Mouse (Mus musculus): Measurements from ENCODE around the gene Dpagt1. TPM values are rescaled to one million over a fixed set of nuclear protein-coding genes. Genes with fewer than 3 reads are reported as not detected.

Dpagt1 gene
- polyA plus RNA-seq, 1 experiment from 2014 or later: 38.2 TPM

DNA sequence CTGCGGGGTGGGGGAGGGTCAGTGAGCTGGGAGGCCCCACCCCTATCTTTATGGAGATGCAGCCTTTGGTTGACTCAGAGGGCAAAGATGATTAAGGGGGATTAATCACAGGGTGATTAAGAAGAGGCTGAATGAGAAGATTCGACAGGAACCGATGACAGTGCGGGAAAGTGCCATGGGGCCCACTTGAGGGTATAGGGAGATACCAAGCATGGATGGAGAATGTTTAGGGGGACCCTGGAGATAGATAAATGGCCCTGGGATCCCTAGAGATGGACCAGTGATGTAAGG is 11.6 kb upstream of the Dpagt1 start:
- 62% methylated on average over 4 of the region's 4 CpGs for WGBS
- ATAC-seq (no peak), DNase-seq (ENCODE audit: low spot score) (no peak)
- Histone ChIP-seq H3K27ac (ENCODE audit: low read depth, low read length) (no peak overlapping the region), H3K4me3 (ENCODE audit: low read depth, low read length) (no peak overlapping the region), H3K9ac (ENCODE audit: low read length) (no peak overlapping the region), H3K9me3 (replicated peaks; ENCODE audit: control insufficient read depth, low read length) (no peaks in the 10 kb centered on the region), H3K27me3 (replicated peaks; ENCODE audit: control insufficient read depth, insufficient read depth, low read length) (no peaks in the 10 kb centered on the region), H3K4me1 (ENCODE audit: control insufficient read depth, insufficient read depth, low read length) (peaks cover 15% of the 10 kb centered on the region), H3K36me3 (ENCODE audit: control insufficient read depth, insufficient read depth, low read length) (peaks cover 59% of the 10 kb centered on the region), H3K4me2 (ENCODE audit: low read length) (no peak overlapping the region)

DNA sequence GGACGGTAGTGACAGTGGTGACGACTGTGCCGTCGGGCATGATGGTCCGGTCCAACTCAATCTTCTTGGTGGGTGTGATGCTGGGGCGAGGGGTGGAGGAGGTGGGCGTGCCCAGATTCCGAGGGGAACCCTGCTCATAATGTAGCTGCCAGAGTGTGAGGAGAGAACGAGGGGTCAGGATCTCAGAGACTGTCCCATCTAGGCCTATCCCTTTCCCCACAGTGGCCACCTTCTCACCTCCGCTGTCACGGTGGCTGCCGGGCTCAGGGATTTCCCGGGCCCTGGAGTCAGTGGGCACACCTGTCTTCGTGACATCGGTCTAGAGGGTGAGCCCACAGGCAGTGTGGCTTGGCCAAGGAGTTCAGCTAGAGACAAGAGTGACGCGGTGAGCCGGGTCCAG is 10.9 kb upstream of the Dpagt1 start:
- 95% methylated on average over 18 of the region's 18 CpGs for WGBS
- no peak overlapping the region for H3K4me2 ChIP-seq (ENCODE audit: low read length)
- no peaks in the 10 kb centered on the region for H3K27me3 ChIP-seq (replicated peaks; ENCODE audit: control insufficient read depth, insufficient read depth, low read length)
- ATAC-seq: no peak
- H3K36me3 ChIP-seq (ENCODE audit: control insufficient read depth, insufficient read depth, low read length): peaks cover 54% of the 10 kb centered on the region
- H3K9me3 ChIP-seq (replicated peaks; ENCODE audit: control insufficient read depth, low read length): no peaks in the 10 kb centered on the region
- H3K27ac ChIP-seq (ENCODE audit: low read depth, low read length): no peak overlapping the region
- peaks cover 17% of the 10 kb centered on the region for H3K4me1 ChIP-seq (ENCODE audit: control insufficient read depth, insufficient read depth, low read length)
- no peak for DNase-seq (ENCODE audit: low spot score)
- H3K9ac ChIP-seq (ENCODE audit: low read length): no peak overlapping the region
- no peak overlapping the region for H3K4me3 ChIP-seq (ENCODE audit: low read depth, low read length)

DNA sequence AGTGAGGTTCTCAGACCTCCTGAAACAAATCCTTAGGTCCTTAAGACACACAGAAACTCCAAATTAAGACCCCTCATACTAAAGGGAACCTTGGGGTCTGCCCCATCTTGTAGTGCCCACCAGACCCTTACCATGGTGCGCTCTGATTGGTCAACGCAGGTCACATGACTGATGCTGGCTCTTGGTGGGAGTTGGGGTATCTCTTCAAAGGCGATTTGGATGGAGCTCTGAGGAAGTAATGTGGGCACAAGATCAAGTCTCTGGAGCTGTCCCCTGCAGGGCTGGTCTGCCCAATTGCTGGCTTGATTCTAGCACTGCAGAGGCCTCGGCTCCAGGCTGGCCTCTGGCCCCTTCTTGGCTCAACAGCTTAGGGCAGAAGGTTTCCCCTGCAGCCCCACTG is 8.4 kb upstream of the Dpagt1 start:
- no peak for DNase-seq (ENCODE audit: low spot score)
- no peak overlapping the region for H3K9ac ChIP-seq (ENCODE audit: low read length)
- H3K4me2 ChIP-seq (ENCODE audit: low read length): no peak overlapping the region
- no peak overlapping the region for H3K27ac ChIP-seq (ENCODE audit: low read depth, low read length)
- no peak overlapping the region for H3K4me3 ChIP-seq (ENCODE audit: low read depth, low read length)
- no peaks in the 10 kb centered on the region for H3K9me3 ChIP-seq (replicated peaks; ENCODE audit: control insufficient read depth, low read length)
- 74% methylated on average over 4 of the region's 4 CpGs for WGBS
- peaks cover 45% of the 10 kb centered on the region for H3K36me3 ChIP-seq (ENCODE audit: control insufficient read depth, insufficient read depth, low read length)
- ATAC-seq: no peak
- H3K27me3 ChIP-seq (replicated peaks; ENCODE audit: control insufficient read depth, insufficient read depth, low read length): no peaks in the 10 kb centered on the region
- peaks cover 22% of the 10 kb centered on the region for H3K4me1 ChIP-seq (ENCODE audit: control insufficient read depth, insufficient read depth, low read length)

DNA sequence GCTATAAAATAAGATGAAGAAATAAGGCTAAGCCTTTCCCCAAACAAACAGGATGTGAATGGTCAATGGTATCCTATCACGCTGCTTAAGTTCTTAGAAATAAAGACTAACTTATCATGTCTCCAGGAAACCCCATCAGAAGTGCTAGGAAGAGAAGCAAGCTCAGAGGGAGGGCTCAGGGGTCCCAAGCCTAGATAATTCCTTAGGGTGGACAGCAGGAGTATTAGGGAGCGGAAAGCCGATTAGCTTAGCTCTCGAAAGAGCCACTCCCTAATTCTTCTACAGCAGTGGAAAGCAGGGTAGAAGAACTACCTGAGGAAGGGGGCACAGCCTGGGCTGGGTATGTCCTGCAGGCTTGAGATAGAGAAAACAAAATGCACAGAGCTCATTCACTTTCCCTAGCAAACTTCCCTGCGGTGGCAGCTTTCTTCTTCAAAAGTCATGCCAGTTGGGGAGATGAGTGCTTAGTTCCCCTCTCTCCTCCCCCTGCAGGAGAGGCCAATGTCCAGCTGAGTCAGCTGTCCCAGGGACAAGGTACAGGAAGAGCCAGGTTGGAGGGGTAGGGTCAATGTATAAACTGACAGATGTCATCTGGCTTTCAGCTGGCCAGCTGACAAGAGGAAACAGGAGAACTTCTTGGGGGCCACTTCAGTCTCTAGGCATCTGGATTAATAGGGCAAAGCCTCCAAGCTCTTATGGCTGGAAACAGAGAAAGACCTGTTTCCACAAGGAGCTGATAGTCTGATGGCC is 7.6 kb upstream of the Dpagt1 start:
- Histone ChIP-seq H3K9ac (ENCODE audit: low read length) (peak overlapping the region; percentile 93), H3K4me2 (ENCODE audit: low read length) (peak overlapping the region; percentile 86), H3K27me3 (replicated peaks; ENCODE audit: control insufficient read depth, insufficient read depth, low read length) (no peaks in the 10 kb centered on the region), H3K9me3 (replicated peaks; ENCODE audit: control insufficient read depth, low read length) (no peaks in the 10 kb centered on the region), H3K36me3 (ENCODE audit: control insufficient read depth, insufficient read depth, low read length) (peaks cover 37% of the 10 kb centered on the region), H3K4me1 (ENCODE audit: control insufficient read depth, insufficient read depth, low read length) (peaks cover 22% of the 10 kb centered on the region), H3K4me3 (ENCODE audit: low read depth, low read length) (peak overlapping the region; percentile 92), H3K27ac (ENCODE audit: low read depth, low read length) (no peak overlapping the region)
- ATAC-seq (no peak), DNase-seq (ENCODE audit: low spot score) (no peak)
- WGBS: 43% methylated on average over 5 of the region's 5 CpGs

DNA sequence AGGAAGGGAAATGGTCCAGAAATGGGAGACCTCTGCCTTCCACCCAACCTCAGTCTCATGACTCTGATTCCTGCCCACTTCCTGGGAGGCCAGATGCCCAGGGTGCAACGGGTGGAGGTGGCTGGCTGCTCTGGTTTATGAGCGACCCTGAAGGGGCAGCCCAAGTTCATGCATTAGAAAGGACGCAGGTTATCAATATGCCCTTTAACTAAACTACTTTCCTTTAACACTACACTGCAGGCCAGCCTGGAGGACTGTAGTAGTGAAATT is 7.1 kb upstream of the Dpagt1 start:
- no peak for DNase-seq (ENCODE audit: low spot score)
- Histone ChIP-seq H3K36me3 (ENCODE audit: control insufficient read depth, insufficient read depth, low read length) (peaks cover 32% of the 10 kb centered on the region), H3K4me3 (ENCODE audit: low read depth, low read length) (peak overlapping the region; percentile 92), H3K9me3 (replicated peaks; ENCODE audit: control insufficient read depth, low read length) (no peaks in the 10 kb centered on the region), H3K9ac (ENCODE audit: low read length) (peak overlapping the region; percentile 93), H3K4me1 (ENCODE audit: control insufficient read depth, insufficient read depth, low read length) (peaks cover 22% of the 10 kb centered on the region), H3K4me2 (ENCODE audit: low read length) (peak overlapping the region; percentile 86), H3K27ac (ENCODE audit: low read depth, low read length) (no peak overlapping the region), H3K27me3 (replicated peaks; ENCODE audit: control insufficient read depth, insufficient read depth, low read length) (no peaks in the 10 kb centered on the region)
- 32% methylated on average over 3 of the region's 3 CpGs for WGBS
- ATAC-seq: no peak

DNA sequence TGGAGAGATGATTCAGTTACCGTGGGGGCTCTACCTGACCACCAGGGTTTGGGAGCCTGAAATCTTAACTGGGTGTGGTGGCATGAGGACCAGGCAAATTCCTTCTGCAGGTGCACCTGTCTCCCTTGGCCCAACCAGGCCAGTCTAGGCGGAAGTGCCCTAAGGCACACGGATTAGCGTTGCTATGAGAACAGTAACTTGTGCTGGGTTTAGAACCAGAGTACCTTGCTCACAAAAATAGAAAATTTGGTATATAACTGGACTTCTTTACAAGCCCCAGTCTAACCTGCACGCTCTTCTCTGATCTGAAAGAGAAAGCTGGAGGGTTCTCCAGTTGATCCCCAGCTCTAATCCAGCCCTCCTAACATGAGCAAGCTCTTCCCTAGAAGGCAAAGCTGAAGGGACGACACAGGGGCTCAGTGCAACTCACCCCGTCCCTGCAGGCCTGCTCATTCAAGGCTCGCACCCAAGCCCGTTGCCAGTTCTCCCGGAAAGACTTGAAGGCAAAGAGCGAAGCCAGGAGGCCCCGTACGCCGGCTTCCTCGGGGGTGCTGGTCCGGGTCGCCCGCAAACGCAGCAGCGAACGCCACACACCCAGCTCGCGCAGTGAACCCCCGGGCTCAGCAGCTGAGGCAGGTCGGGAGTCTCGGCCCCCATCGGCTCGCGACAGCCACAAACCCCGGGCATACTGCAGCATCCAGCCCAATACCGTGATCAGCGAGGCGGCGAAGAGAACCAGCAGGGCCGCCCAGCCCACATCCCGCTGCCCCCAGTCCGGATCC is 6.5 kb upstream of the Dpagt1 start:
- Histone ChIP-seq H3K36me3 (ENCODE audit: control insufficient read depth, insufficient read depth, low read length) (peaks cover 27% of the 10 kb centered on the region), H3K4me3 (ENCODE audit: low read depth, low read length) (peak overlapping the region; percentile 92), H3K9ac (ENCODE audit: low read length) (peak overlapping the region; percentile 93), H3K9me3 (replicated peaks; ENCODE audit: control insufficient read depth, low read length) (no peaks in the 10 kb centered on the region), H3K27ac (ENCODE audit: low read depth, low read length) (peak overlapping the region; percentile 74), H3K4me1 (ENCODE audit: control insufficient read depth, insufficient read depth, low read length) (peaks cover 22% of the 10 kb centered on the region), H3K4me2 (ENCODE audit: low read length) (peak overlapping the region; percentile 86), H3K27me3 (replicated peaks; ENCODE audit: control insufficient read depth, insufficient read depth, low read length) (no peaks in the 10 kb centered on the region)
- no peak for DNase-seq (ENCODE audit: low spot score)
- ATAC-seq: peak; percentile 21; the same call in 1 of the 2 replicates
- WGBS: 1% methylated on average over 37 of the region's 37 CpGs

DNA sequence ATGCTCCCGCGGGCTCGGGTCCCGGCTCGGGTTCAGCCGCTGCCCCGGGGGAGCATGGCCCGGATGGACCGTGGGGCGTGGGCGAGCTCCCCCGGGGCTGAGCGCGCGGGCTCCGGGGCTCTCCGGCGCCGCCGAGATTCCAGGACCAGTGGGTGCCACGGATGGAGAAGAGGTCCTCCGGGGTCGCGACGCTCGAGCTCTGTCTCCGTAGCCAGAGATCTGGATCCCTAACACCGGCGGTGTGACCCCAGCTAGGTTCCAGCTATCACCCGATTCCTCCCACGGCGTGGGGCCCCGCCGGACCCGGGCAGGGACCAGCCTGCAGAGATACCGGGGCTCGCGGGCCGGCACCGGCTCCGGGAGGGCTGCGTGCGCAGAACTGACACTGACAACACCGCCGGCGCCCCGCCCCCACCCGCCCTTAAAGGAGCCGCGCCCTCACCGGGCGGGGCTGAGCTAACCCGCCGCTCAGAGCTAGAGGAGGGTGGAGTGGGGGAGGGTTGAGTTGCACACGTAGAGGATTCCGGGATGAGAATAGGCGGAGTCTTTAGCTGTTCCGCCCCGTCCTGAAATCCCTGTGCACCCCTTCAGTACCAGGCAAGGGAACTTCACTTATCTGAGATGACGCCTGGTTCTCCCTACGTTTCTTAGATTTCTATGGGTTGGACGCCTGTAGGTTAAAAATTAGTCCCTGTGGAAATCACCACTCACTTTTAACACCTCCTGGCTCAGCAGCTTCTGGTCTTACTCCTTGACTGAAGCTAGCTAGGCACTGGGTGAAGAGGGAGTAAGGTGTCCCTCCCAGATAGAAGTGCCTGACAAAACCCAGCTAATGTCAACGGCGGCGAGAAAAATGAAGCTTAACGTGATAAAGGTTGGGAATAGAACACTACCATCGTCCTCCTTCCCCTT is 5.7 kb upstream of the Dpagt1 start, which contains the start of gene C2cd2l:
Gene C2cd2l, minus strand, starts transcription at position 399 of the 912 bp plus-strand sequence.
- Histone ChIP-seq H3K9ac (ENCODE audit: low read length) (peak within 1 kb of the TSS; percentile 93), H3K36me3 (ENCODE audit: control insufficient read depth, insufficient read depth, low read length) (peaks cover 19% of the 10 kb centered on the region), H3K9me3 (replicated peaks; ENCODE audit: control insufficient read depth, low read length) (no peaks in the 10 kb centered on the region), H3K4me3 (ENCODE audit: low read depth, low read length) (peak within 1 kb of the TSS; percentile 92), H3K4me2 (ENCODE audit: low read length) (peak within 1 kb of the TSS; percentile 86), H3K4me1 (ENCODE audit: control insufficient read depth, insufficient read depth, low read length) (peaks cover 22% of the 10 kb centered on the region), H3K27ac (ENCODE audit: low read depth, low read length) (peak within 1 kb of the TSS; percentile 74), H3K27me3 (replicated peaks; ENCODE audit: control insufficient read depth, insufficient read depth, low read length) (no peaks in the 10 kb centered on the region)
- WGBS: under 1% methylated on average over 66 of the region's 67 CpGs
- peak; percentile 99 for DNase-seq (ENCODE audit: low spot score)
- ATAC-seq: peak; percentile 99

DNA sequence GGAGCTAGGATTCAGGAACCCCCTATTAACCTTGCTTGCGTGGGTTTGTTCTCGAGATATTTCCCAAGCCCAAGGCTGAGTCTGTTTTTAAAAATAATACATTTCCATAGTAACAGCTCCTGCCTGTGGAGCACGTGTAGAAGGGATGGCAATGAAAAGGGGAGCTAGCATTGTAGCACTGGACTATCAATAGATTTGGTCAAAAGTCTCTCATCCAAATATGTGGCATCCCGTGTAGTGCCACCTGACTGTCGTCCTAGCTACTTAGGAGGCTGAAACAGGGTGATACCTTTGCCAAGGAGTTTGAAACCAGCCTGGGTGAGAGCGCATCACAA is 5.1 kb upstream of the Dpagt1 start:
- Histone ChIP-seq H3K4me3 (ENCODE audit: low read depth, low read length) (peak overlapping the region; percentile 92), H3K4me1 (ENCODE audit: control insufficient read depth, insufficient read depth, low read length) (peaks cover 22% of the 10 kb centered on the region), H3K9ac (ENCODE audit: low read length) (peak overlapping the region; percentile 54), H3K4me2 (ENCODE audit: low read length) (peak overlapping the region; percentile 86), H3K36me3 (ENCODE audit: control insufficient read depth, insufficient read depth, low read length) (peaks cover 13% of the 10 kb centered on the region), H3K27me3 (replicated peaks; ENCODE audit: control insufficient read depth, insufficient read depth, low read length) (no peaks in the 10 kb centered on the region), H3K27ac (ENCODE audit: low read depth, low read length) (peak overlapping the region; percentile 17), H3K9me3 (replicated peaks; ENCODE audit: control insufficient read depth, low read length) (no peaks in the 10 kb centered on the region)
- DNase-seq (ENCODE audit: low spot score) (peak; percentile 37), ATAC-seq (peak; percentile 8; the same call in 1 of the 2 replicates)
- WGBS: 27% methylated on average over 6 of the region's 6 CpGs

Measured in forebrain, embryonic 14.5 days (tissue).